Mouse (Mus musculus) ES-E14 (cell line): ENCODE data around the gene Wdr81. TPM values are rescaled to one million over a fixed set of nuclear protein-coding genes. Genes with fewer than 3 reads are reported as not detected.

Experiments
- DNase-seq: peaks from one replicate; pipeline ENCODE4 v3.0.0-alpha.2; 2013; ENCODE audit warnings: low read depth, low spot score
- H3K27ac ChIP-seq: 2 replicates; pipeline ENCODE4 v1.5.1; 2012; ENCODE audit warnings: low read depth, mild to moderate bottlenecking, low read length, moderate library complexity, mixed read lengths; ENCODE audit not compliant: poor library complexity, insufficient read depth, severe bottlenecking
- H3K36me3 ChIP-seq: 2 replicates; pipeline ENCODE4 v1.6.1; 2012; ENCODE audit warnings: mild to moderate bottlenecking, low read length, moderate library complexity, mixed read lengths; ENCODE audit not compliant: control insufficient read depth, poor library complexity, insufficient read depth, severe bottlenecking
- H3K4me1 ChIP-seq, 2 experiments: fragments of 150-350 bp in 1 of 2; sonication (generic) in 1 of 2; 2 replicates each; pipeline ENCODE4 v1.6.1; 2012; ENCODE audit warnings: low read length in 2 of 2, mild to moderate bottlenecking in 1 of 2, mixed read lengths in 1 of 2; ENCODE audit not compliant: control insufficient read depth in 2 of 2, insufficient read depth in 2 of 2, poor library complexity in 1 of 2
- H3K4me3 ChIP-seq, 2 experiments: fragments of 150-350 bp in 1 of 2; sonication (generic) in 1 of 2; 2 replicates each; pipeline ENCODE4 v1.5.1; 2012; ENCODE audit warnings: low read length in 2 of 2, low read depth in 1 of 2, mild to moderate bottlenecking in 1 of 2, mixed read lengths in 1 of 2; ENCODE audit not compliant: insufficient read depth in 1 of 2, poor library complexity in 1 of 2, severe bottlenecking in 1 of 2
- H3K9ac ChIP-seq: 2 replicates; pipeline ENCODE4 v1.6.1; 2012; ENCODE audit warnings: low read depth, mild to moderate bottlenecking, low read length, mixed read lengths; ENCODE audit not compliant: poor library complexity, insufficient read depth, severe bottlenecking
- H3K9me3 ChIP-seq: fragments of 150-350 bp; sonication (generic); 2 replicates; pipeline ENCODE4 v1.6.1; 2012; ENCODE audit warnings: low read depth, mild to moderate bottlenecking, low read length; ENCODE audit not compliant: control insufficient read depth, insufficient read depth
- CHD2 ChIP-seq: IDR thresholded peaks from 2 replicates; pipeline ENCODE4 v1.6.1; 2014; ENCODE audit warnings: mild to moderate bottlenecking, low read depth, low read length, inconsistent platforms
- HCFC1 ChIP-seq: IDR thresholded peaks from 2 replicates; pipeline ENCODE4 v1.6.1; 2012; ENCODE audit warnings: low read length, inconsistent platforms, borderline replicate concordance; ENCODE audit not compliant: insufficient read depth
- MAFK ChIP-seq: IDR thresholded peaks from 2 replicates; pipeline ENCODE4 v1.6.1; 2014; ENCODE audit warnings: mild to moderate bottlenecking, low read depth, low read length, inconsistent platforms; ENCODE audit not compliant: insufficient read depth
- ZC3H11A ChIP-seq: IDR thresholded peaks from 2 replicates; pipeline ENCODE4 v1.6.1; 2012; ENCODE audit warnings: low read depth, mild to moderate bottlenecking, inconsistent platforms, low read length, borderline replicate concordance
- ZNF384 ChIP-seq: IDR thresholded peaks from 2 replicates; pipeline ENCODE4 v1.6.1; 2012; ENCODE audit warnings: low read depth, low read length, inconsistent platforms
- in situ Hi-C, 2 experiments: fragments of 600-800 bp; cut with MboI; formaldehyde crosslinking; loops; one replicate each; pipeline ENCODE4 v1.15.1; 2025; ENCODE audit warnings: low sequenced_read_pairs in 2 of 2, inconsistent platforms in 1 of 2; ENCODE audit not compliant: unreplicated experiment in 2 of 2
- total RNA-seq: library from RNA; depleted of rRNA; stranded (reverse); fragments of 300-350 nt; gene quantifications from 2 replicates; pipeline ENCODE4 v1.2.3, GENCODE M21; 2012

The Wdr81 gene
- total RNA-seq, 1 experiment: 11.8 TPM

- in situ Hi-C loops: no loop called here
- Histone ChIP-seq H3K27ac (no peak overlapping the region), H3K4me3 (no peak overlapping the region), H3K36me3 (no peaks in the 10 kb centered on the region), H3K4me1 (peaks cover 0 to 5% of the 10 kb centered on the region in 2 experiments; a peak in 1 of 4 replicates), H3K9ac (no peak overlapping the region), H3K9me3 (no peaks in the 10 kb centered on the region)
- DNase-seq: no peak
- TF ChIP-seq HCFC1 (no peak), MAFK (no peak), ZC3H11A (no peak), CHD2 (no peak), ZNF384 (no peak)
These were observed 31.4 kb downstream of the Wdr81 start for GRCm38 (mm10) chr11:75423091-75423490.

- Histone ChIP-seq H3K4me1 (peaks cover 0 to 5% of the 10 kb centered on the region in 2 experiments; a peak in 1 of 4 replicates), H3K9ac (no peak within 1 kb of the TSS), H3K36me3 (no peaks in the 10 kb centered on the region), H3K9me3 (no peaks in the 10 kb centered on the region), H3K4me3 (no peak within 1 kb of the TSS; a peak in 1 of 4 replicates), H3K27ac (no peak within 1 kb of the TSS)
- no peak for TF ChIP-seq MAFK
- TF ChIP-seq ZC3H11A: no peak
- TF ChIP-seq ZNF384: no peak
- TF ChIP-seq HCFC1: no peak
- TF ChIP-seq CHD2: no peak
- in situ Hi-C loops: no loop called here
- DNase-seq: no peak
These were observed 32.3 kb downstream of the Wdr81 start, which contains the start of gene Serpinf1 for GRCm38 (mm10) chr11:75422013-75422792. Gene Serpinf1, minus strand, starts transcription at chr11:75422701.

GRCm38 (mm10) chr11:75421375-75422012 is 33.0 kb downstream of the Wdr81 start:
- Histone ChIP-seq H3K9me3 (no peaks in the 10 kb centered on the region), H3K36me3 (no peaks in the 10 kb centered on the region), H3K9ac (no peak overlapping the region), H3K27ac (no peak overlapping the region), H3K4me1 (peaks cover 0 to 7% of the 10 kb centered on the region in 2 experiments; a peak in 1 of 4 replicates), H3K4me3 (no peak overlapping the region)
- in situ Hi-C loops: no loop called here
- DNase-seq: no peak
- TF ChIP-seq ZC3H11A: no peak
- TF ChIP-seq MAFK: no peak
- TF ChIP-seq HCFC1: no peak
- TF ChIP-seq ZNF384: no peak
- no peak for TF ChIP-seq CHD2

GRCm38 (mm10) chr11:75420810-75421374 is 33.6 kb downstream of the Wdr81 start:
- no peak for TF ChIP-seq CHD2
- TF ChIP-seq ZC3H11A: no peak
- no peak for TF ChIP-seq ZNF384
- no peak for TF ChIP-seq HCFC1
- TF ChIP-seq MAFK: no peak

More at GRCm38 (mm10) chr11:75420810-75421374, 33.6 kb downstream of the Wdr81 start:
- no peak overlapping the region for H3K9ac ChIP-seq
- no peak overlapping the region for H3K4me3 ChIP-seq
- H3K9me3 ChIP-seq: no peaks in the 10 kb centered on the region
- in situ Hi-C loops: no loop called here
- no peak overlapping the region for H3K27ac ChIP-seq
- DNase-seq: no peak
- no peaks in the 10 kb centered on the region for H3K36me3 ChIP-seq
- H3K4me1 ChIP-seq: peaks cover 0 to 7% of the 10 kb centered on the region in 2 experiments; a peak in 1 of 4 replicates
